Mouse (Mus musculus) cerebellum, adult 11 months (tissue): ENCODE measurements around the gene Ctsc.

Experiments
- DNase-seq: peaks from one replicate; pipeline ENCODE4 v3.0.0; 2022

Ctsc gene

DNA sequence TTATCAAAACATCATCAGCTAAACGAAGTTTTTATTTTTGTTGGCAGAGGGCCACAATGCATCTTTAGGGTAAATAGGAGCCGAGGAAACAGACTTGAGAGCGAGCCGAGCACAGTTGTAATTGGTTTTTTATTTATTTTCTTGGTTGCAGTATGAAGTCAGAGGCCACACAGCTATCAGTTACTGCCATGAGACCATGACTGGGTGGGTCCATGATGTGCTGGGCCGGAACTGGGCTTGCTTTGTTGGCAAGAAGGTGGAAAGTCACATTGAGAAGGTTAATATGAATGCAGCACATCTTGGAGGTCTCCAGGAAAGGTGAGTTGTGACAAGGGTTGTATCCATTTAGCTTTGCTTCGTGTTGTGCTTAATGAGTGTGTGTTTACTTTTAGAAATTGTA, 19.0 kb downstream of the Ctsc start:
- no peak for DNase-seq

DNA sequence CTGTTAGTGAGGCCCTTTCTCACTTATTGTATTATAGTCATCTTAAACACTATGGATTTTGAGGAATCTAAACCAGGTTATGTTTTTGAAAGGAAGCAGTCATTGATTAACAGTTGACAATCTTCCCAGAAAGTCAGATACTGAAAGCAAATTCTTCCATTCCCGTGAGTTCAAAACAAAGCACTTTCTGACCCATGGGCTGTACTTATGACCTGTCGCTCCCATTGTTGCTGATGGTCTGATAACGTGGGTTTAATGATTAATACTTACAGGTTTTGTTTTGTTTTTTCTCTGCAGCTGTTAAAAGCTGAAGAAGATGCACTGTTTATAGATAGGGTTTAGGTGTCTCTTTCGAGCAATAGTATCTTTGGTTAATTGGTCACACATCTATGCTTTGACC, 27.9 kb downstream of the Ctsc start:
- DNase-seq = no peak

DNA sequence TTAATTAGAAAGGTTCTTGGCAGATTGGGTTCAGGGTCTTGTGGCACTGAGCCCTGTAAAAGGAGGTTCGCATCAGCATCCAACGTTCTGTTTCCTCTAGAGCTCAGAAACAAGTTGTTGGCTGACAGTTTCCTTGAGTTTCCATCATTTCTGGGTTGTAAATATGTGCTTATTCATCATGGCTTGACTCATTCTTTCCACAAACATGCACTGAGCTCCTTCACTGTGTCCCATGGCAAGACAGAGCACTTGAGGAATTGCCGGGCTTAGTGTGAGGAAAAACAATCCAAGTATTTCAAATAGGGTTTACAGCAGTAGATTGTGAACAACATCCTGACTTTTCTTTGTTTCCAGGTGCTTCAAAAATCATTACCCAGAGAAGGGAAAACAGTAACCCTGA, 28.8 kb downstream of the Ctsc start:
- DNase-seq = no peak

DNA sequence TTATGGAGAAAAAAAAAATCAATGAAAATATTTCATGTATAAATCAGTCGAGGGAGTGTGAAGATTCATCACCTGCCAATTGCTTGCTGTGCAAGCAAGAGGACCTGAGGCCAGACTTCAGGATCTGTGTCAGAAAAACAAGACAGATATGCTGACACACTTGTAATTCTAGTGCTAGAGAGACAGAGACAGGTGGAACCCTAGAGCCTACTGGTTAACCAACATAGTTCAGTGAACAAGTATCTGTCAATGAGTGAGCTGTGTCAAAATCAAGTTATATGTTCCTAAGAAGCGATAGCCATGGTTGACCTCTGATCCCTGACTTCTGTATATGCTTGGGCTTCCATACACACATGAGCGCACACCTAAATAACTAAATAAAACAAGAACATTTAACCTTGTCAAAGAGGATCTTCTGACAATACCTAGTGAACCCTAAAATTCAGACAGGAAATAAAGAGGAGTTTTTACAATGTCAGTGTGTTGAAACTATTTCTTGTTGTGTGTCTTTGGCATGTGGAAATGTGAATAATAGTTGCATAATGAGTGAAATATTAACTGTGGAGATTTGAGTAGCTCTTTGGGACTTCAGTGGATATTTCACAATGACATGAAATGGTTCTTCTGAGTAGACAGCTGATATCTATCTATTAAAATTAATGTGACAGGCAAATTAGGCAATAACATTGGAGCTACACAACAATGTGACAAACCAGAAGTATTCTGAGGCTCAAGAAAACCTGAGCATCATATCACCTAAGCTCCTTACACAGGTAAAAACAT, 32.7 kb downstream of the Ctsc start:
- no peak for DNase-seq

DNA sequence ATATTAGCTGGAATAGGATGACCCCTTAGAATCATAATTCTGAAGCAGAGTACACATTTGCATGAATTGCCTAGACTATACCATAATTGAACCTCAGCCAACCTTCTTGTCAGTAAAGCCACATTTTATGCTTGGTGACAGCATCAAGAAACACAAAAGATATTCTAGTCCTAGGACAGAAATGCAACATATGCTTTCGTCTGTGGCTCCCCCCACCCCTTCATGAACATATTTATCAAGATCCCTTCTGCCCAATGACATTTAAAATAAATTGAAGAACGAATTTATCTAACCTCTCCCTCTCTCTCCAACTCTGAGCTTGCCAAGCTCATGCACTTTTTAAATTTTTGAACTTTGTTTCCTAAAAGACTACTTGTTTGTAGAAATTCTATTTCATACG, 38.5 kb downstream of the Ctsc start:
- DNase-seq = no peak

DNA sequence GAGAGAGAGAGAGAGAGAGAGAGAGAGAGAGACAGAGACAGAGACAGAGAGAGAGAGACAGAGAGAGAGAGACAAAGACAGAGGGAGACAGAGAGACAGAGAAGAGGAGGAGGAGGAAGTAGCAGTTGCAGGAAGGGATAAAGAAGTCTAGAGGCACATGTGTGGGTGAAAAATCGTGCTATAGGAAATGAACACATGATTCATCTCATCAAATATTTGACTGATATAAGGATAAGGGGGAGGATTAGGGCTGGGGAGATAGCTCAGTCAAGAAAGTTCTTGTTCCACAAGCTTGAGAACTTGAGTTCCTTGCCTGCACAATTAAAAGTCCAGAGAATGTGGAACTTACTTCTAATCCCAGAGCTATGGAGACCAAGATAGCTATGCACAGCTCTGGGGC, 40.6 kb downstream of the Ctsc start:
- no peak for DNase-seq

DNA sequence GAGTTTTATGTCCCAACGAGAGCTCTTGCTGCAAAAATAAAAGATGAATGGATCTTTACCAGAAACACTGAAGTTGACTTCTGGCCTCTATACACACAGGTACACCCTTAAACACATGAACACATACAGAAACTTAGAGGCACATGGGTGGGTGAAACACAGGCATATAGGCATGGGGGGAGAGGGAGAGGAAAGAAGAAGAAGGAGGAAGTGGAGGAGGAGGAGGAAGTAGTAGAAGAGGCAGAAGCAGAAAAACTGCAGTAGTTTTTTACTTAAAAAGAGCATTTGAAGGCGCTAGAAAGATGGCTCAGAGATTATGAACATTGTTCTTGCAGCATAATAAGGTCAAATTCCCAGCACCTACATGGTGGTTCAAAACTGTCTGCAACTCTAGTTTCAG, 41.0 kb downstream of the Ctsc start:
- no peak for DNase-seq

DNA sequence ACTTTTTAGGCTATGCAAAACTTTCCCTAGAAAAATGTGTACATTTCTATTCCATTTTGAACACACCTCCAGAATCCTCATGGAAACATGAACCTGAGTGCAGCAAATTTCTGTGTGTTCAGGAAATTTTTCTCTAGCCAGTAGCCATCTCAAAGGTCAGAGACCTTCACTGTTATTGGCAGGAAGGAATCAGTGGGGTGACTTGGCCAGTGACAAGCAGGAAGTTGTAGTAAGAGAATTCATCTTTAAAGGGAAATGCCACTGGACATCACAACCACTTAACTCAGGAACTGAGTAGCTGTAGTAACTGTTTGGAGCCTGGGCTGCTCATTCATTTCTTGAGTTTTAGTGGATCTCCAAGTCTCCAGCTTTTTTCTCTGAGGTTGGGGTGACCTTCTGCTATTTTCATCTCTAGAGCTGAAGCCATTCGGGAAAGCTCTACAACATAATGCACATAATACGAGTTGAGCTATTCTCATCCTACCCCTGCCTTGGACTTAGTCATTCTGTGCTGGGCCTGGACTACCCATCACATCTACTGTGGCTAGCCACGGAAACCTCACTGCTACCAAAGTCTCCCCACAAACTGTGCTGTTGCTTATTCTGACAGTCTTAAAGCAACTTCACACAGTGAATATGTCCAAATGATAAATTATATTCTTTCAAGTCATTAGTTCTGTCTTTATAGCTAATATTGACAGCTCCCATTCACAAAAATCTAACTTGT, 41.7 kb downstream of the Ctsc start:
- DNase-seq = no peak

DNA sequence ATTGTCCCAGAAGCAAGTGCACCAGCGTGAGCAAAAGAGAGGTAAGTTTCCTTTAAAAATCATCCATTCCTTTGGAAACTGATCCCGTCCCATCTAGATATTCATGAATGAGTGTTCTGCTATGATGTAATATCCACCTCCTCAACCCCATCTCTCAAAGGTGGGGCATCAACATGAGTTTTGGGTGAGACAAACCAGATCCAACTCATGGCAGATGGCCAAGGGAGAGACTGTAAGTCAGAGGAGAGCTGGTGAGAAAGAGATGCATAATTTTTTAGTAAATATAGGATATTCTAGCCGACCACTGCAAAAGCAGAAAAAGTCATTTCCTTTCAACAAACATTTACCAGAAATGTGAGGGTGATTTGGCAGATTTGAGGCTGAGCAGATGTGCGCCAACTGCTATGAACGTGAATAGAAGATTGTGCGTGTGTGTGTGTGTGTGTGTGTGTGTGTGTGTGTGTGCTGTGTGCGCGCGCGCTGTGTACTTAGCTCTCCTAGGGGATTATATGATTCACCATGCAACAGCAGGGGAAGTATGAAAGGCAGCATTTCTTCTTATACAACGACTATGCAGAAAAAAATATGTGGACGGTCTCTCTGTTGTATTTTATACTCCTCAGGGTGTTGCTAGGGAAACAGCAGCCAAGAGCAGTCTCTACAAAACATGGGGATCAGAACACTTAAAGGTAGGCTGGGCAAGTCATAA, 42.9 kb downstream of the Ctsc start:
- DNase-seq = no peak

DNA sequence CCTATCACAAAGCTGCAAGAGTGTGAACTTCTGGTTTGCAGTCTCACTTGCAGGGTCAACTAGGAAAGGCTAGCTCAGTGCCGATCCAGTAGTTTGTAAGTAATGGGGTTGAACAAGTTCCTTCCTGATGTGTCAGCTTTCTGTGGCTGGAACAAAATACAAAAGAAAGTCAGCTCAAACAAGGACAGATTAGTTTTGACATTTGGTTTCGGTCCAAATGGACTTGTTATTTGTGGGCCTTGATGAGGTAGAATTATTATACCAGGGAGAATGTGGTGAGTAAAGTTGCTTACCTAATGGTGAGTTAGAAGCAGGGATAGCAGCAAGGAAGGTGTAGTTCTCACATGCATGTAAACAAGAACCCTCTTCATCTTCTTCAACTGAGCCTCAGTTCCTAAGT, 44.5 kb downstream of the Ctsc start:
- DNase-seq = no peak

DNA sequence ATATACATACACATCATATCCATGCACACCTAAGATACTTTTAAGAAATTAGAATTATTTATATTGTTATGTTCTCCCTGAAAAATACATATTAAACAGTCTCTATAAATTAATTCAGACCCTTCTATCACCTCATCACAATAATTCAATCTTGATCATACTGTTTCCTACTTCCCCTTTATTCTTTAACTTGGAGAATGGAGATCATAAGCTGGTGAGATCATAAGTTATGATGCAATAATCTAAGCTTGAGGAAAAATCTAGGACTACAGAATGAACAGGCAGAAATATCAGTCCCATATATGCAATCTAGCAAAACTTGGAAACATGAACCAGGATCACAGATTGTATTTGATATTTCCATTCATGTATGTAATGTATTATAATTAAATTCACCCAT, 49.6 kb downstream of the Ctsc start:
- no peak for DNase-seq

DNA sequence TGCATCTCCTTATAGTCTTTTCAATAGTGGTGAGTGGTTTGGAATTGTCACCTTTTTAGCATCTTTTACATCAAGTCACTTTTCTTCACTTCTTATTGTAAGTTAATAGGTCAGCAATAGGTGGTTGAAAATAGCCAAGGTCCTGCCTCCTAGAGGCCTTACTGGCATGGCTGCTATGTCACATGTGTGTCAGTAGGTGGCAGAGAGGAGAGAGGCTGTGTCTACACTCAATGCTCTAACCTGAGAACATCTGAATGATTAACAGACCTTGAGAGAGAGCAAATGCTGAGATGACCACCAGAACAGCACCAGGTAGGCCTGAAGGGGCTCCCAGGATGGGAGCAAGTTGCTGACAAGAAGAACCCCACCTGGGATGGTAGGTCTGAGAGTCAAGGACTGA, 65.9 kb downstream of the Ctsc start:
- no peak for DNase-seq

DNA sequence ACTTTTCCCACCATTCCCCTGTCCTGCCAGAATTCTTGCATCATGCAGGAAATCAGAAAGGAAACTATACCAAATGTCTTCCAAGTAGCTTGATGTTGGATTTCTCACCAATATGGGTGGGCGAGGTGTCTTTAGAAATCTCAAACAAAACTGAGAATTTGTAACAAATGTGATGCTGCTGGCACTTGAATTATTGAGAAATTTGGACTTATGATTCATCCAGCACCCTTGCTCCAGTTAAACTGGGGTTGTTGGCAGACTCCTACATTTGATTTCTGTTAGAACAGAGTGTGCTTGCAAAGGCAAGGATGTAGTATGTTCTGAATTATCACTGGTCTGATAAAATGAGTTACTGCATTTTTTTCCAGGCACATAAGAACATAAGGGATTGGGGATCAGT, 68.2 kb downstream of the Ctsc start:
- no peak for DNase-seq

DNA sequence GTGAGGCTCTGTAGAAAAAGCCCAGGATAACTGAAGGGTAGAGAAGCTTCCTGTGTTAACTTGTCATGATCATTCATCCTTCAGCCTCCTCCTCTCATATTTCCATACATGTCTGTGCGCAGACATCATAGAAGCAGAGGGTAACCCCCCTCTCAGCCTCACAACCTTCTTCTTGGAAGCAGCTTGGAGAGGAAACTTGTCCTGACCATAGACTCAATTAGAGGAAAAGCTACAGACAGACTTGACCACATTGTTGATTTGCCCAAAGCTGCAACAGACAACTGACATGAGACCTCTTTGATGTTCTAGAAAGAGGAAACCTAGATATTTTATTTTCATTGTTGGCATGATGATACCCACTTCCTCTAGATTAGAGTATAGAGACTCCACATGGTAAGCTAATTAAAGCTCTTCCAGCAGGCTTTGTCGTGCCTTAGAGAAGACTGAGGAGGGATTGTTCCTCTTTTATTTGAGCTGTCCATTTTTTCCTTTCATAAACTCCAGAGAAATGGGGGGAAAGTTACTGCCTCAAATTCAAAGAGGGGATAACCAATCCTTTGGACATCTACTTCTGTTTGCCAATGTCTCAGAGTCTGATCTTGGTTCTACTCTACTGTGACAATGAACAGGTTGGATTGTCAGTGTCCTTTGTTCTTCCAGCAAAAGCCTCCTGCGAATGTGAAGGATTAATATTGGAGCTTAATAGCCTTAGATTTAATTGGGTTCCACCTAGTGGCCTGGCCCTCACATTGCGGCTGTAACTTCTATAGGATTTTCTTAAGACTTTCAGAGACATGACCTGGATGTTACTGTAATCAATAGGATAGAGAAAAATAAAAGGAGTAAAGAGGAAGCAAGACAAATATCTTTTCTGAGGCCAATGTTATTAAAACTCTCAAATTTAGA, 79.2 kb downstream of the Ctsc start:
- DNase-seq = no peak

DNA sequence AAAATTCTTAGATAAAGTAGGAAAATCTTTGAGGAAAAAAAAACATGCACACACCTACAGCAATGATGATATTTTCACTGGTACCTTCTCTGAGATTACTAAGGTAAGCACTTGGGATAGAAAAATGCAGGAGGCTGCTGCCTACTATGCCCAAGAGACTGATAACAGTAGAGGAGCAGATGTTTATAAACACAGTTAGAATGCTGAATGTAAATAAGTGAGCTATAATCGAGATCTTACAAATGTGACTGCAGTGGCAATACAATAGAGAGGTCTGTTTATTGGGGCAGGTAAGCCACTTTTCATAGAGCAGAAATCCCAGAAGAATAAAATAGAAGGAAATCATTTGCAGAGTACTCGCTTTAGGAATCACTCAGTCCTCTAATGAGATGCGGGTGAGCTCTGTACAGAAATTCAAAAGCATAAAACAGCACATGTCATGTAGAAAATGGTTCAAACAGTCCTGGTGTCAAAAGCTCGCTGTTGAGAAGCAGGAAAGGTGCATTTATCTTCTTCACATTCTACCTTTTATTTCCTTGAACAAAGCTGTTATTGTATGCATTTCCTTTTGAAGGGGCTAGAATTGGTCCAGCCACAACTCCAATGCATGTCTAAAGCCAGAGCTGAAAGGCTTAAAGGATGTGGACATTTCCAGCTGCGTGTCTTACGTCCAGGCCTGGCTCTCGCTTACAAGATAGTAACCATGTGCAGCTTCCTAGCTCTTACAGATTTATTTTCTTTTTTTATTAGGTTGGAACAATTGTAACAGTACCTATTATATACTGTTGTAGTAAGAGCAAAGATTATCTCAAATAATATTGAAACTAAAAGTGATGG, 80.4 kb downstream of the Ctsc start:
- DNase-seq = no peak
